Mouse (Mus musculus) midbrain, embryonic 15.5 days (tissue): ENCODE measurements around the gene Barhl2. TPM values are rescaled to one million over a fixed set of nuclear protein-coding genes. Genes with fewer than 3 reads are reported as not detected.

ENCODE experiments used
- ATAC-seq: fragments of 200-750 bp; cut with Nextera tagmentation; replicated peaks from 2 replicates; pipeline ENCODE4 v1.8.0; 2017; ENCODE audit warnings: moderate TSS enrichment
- H3K27ac ChIP-seq: fragments of 300-500 bp; sonication (generic); 2 replicates; pipeline ENCODE4 v1.5.1; 2015; ENCODE audit warnings: mild to moderate bottlenecking, inconsistent platforms
- H3K27me3 ChIP-seq: fragments of 300-500 bp; sonication (generic); replicated peaks from 2 replicates; pipeline ENCODE4 v1.6.1; 2015; ENCODE audit warnings: inconsistent platforms
- H3K36me3 ChIP-seq: fragments of 300-500 bp; sonication (generic); replicated peaks from 2 replicates; pipeline ENCODE4 v1.6.1; 2015; ENCODE audit warnings: inconsistent platforms
- H3K4me1 ChIP-seq: fragments of 300-500 bp; sonication (generic); 2 replicates; pipeline ENCODE4 v1.6.1; 2015; ENCODE audit warnings: inconsistent platforms
- H3K4me2 ChIP-seq: fragments of 300-500 bp; sonication (generic); 2 replicates; pipeline ENCODE4 v1.6.1; 2015; ENCODE audit warnings: inconsistent platforms, mild to moderate bottlenecking, moderate library complexity
- H3K4me3 ChIP-seq: fragments of 300-500 bp; sonication (generic); 2 replicates; pipeline ENCODE4 v1.5.1; 2015; ENCODE audit warnings: mild to moderate bottlenecking, inconsistent platforms
- H3K9ac ChIP-seq: fragments of 300-500 bp; sonication (generic); 2 replicates; pipeline ENCODE4 v1.6.1; 2015; ENCODE audit warnings: mild to moderate bottlenecking, inconsistent platforms
- H3K9me3 ChIP-seq: fragments of 300-500 bp; sonication (generic); 2 replicates; pipeline ENCODE4 v1.6.1; 2016; ENCODE audit warnings: inconsistent platforms
- WGBS: fragments of 180-500 bp; shearing (Covaris S2); methylation state at CpG from one replicate; pipeline ENCODE4 v1.1.7; 2015; ENCODE audit warnings: mixed read lengths; 5-methylcytosine and 5-hydroxymethylcytosine counted together
- polyA plus RNA-seq: library from polyadenylated mRNA; unstranded; fragments of >200 nt; fragmentation: Nextera tagmentation; extraction: Ambion mirVana; gene quantifications from 2 replicates; pipeline ENCODE4 v1.2.1, GENCODE M21; 2015

Gene Barhl2
- polyA plus RNA-seq, 1 experiment from 2014 or later = 8.5 TPM

GRCm38 (mm10) chr5:106420871-106421270, 37.1 kb downstream of the Barhl2 start:
- H3K4me3 ChIP-seq = no peak overlapping the region
- no peaks in the 10 kb centered on the region for H3K27me3 ChIP-seq
- H3K36me3 ChIP-seq = no peaks in the 10 kb centered on the region
- no peak overlapping the region for H3K27ac ChIP-seq
- 52% methylated on average over 8 of the region's 8 CpGs for WGBS
- no peaks in the 10 kb centered on the region for H3K9me3 ChIP-seq
- H3K4me1 ChIP-seq = no peaks in the 10 kb centered on the region
- H3K4me2 ChIP-seq = no peak overlapping the region
- no peak for ATAC-seq
- H3K9ac ChIP-seq = no peak overlapping the region

GRCm38 (mm10) chr5:106420370-106420769, 37.6 kb downstream of the Barhl2 start:
- ATAC-seq = no peak
- no peak overlapping the region for H3K4me2 ChIP-seq
- H3K9ac ChIP-seq = no peak overlapping the region
- no peak overlapping the region for H3K4me3 ChIP-seq
- H3K4me1 ChIP-seq = no peaks in the 10 kb centered on the region
- no peak overlapping the region for H3K27ac ChIP-seq
- whole genome bisulfite sequencing = 69% methylated on average over 11 of the region's 11 CpGs
- H3K27me3 ChIP-seq = no peaks in the 10 kb centered on the region
- no peaks in the 10 kb centered on the region for H3K9me3 ChIP-seq
- no peaks in the 10 kb centered on the region for H3K36me3 ChIP-seq

- Histone ChIP-seq H3K27ac (no peak overlapping the region), H3K36me3 (no peaks in the 10 kb centered on the region), H3K4me1 (no peaks in the 10 kb centered on the region), H3K27me3 (no peaks in the 10 kb centered on the region), H3K4me2 (no peak overlapping the region), H3K9ac (no peak overlapping the region), H3K9me3 (no peaks in the 10 kb centered on the region), H3K4me3 (no peak overlapping the region)
- WGBS = 36% methylated on average over 7 of the region's 7 CpGs
- ATAC-seq = no peak
Measured at GRCm38 (mm10) chr5:106417210-106417609, 40.8 kb downstream of the Barhl2 start.

GRCm38 (mm10) chr5:106416550-106416949, 41.4 kb downstream of the Barhl2 start:
- Histone ChIP-seq H3K9me3 (no peaks in the 10 kb centered on the region), H3K36me3 (no peaks in the 10 kb centered on the region), H3K27me3 (no peaks in the 10 kb centered on the region), H3K4me3 (no peak overlapping the region), H3K4me2 (no peak overlapping the region), H3K9ac (no peak overlapping the region), H3K4me1 (no peaks in the 10 kb centered on the region), H3K27ac (no peak overlapping the region)
- no peak for ATAC-seq
- WGBS = 83% methylated on average over 6 of the region's 6 CpGs

GRCm38 (mm10) chr5:106415734-106416133, 42.2 kb downstream of the Barhl2 start:
- no peak for ATAC-seq
- H3K9ac ChIP-seq = no peak overlapping the region
- H3K4me2 ChIP-seq = no peak overlapping the region
- no peak overlapping the region for H3K4me3 ChIP-seq
- no peak overlapping the region for H3K27ac ChIP-seq
- H3K4me1 ChIP-seq = no peaks in the 10 kb centered on the region
- no peaks in the 10 kb centered on the region for H3K27me3 ChIP-seq
- no peaks in the 10 kb centered on the region for H3K9me3 ChIP-seq
- 80% methylated on average over 6 of the region's 6 CpGs for WGBS
- H3K36me3 ChIP-seq = no peaks in the 10 kb centered on the region

- Histone ChIP-seq H3K9ac (no peak overlapping the region), H3K4me3 (no peak overlapping the region), H3K27ac (no peak overlapping the region), H3K4me1 (no peaks in the 10 kb centered on the region), H3K27me3 (no peaks in the 10 kb centered on the region), H3K9me3 (no peaks in the 10 kb centered on the region), H3K36me3 (no peaks in the 10 kb centered on the region), H3K4me2 (no peak overlapping the region)
- ATAC-seq = no peak
- 89% methylated on average over 2 of the region's 2 CpGs for WGBS
Measured at GRCm38 (mm10) chr5:106402761-106403160, 55.2 kb downstream of the Barhl2 start.

Other genes with a start within 250 kb of the Barhl2 start
- not detected in 2 replicates for gene Gm17304, start 150.9 kb upstream of the Barhl2 start, polyA plus RNA-seq
- gene Zfp644, start 239.1 kb upstream of the Barhl2 start, polyA plus RNA-seq = 68.1 and 69.6 TPM in 2 replicates